In genomic region chr11:55015264-55015663, GRCm38 (mm10) we compare ENCODE assay signal across 7 mouse cellular contexts. TPM values are rescaled to one million over a fixed set of nuclear protein-coding genes. Genes with fewer than 3 reads are reported as not detected.
DNase-seq lines count a peak whose midpoint lies in the region; ATAC-seq and TF ChIP-seq lines count a peak whose summit lies in the region.

No protein-coding gene starts in this region.

- peak overlapping the region; percentile 90 for H3K27ac ChIP-seq in heart, embryonic 15.5 days
- peak overlapping the region; percentile 70 for H3K27ac ChIP-seq in neural tube, embryonic 13.5 days (replicated peaks)
- peak overlapping the region; percentile 67; the same call in 1 of the 2 replicates for H3K27ac ChIP-seq in forebrain, postnatal 0 days (ENCODE audit: low read depth, low read length)

- no peak for TF ChIP-seq CTCF in forebrain, postnatal 0 days (IDR thresholded peaks at IDR 0.05; ENCODE audit: low read depth)

- no peaks in the 10 kb centered on the region for H3K27me3 ChIP-seq in heart, embryonic 15.5 days
- no peaks in the 10 kb centered on the region for H3K27me3 ChIP-seq in neural tube, embryonic 13.5 days
- no peaks in the 10 kb centered on the region for H3K27me3 ChIP-seq in forebrain, postnatal 0 days (ENCODE audit: insufficient read depth, low read length)

- WGBS in heart, embryonic 15.5 days = 36% methylated on average over 3 of the region's 3 CpGs
- 46% methylated on average over 3 of the region's 3 CpGs for WGBS in neural tube, embryonic 13.5 days
- WGBS in forebrain, postnatal 0 days = 29% methylated on average over 3 of the region's 3 CpGs

- intact Hi-C loops in heart, postnatal 14 days (cut with DNase I) = no loop called here

- no peak for ATAC-seq in heart, embryonic 15.5 days (replicated peaks; ENCODE audit: insufficient number of reproducible peaks, insufficient read depth, low FRiP score, low read depth)
- ATAC-seq in neural tube, embryonic 13.5 days (ENCODE audit: low read depth) = peak; percentile 72
- ATAC-seq in forebrain, postnatal 0 days = peak; percentile 59

- no peaks in the 10 kb centered on the region for H3K9me3 ChIP-seq in heart, embryonic 15.5 days (replicated peaks)
- no peaks in the 10 kb centered on the region for H3K9me3 ChIP-seq in neural tube, embryonic 13.5 days
- no peaks in the 10 kb centered on the region for H3K9me3 ChIP-seq in forebrain, postnatal 0 days (ENCODE audit: low read length)

- no peak overlapping the region for H3K4me3 ChIP-seq in heart, embryonic 15.5 days
- H3K4me3 ChIP-seq in neural tube, embryonic 13.5 days = no peak overlapping the region
- no peak overlapping the region for H3K4me3 ChIP-seq in forebrain, postnatal 0 days (ENCODE audit: low read depth, low read length)

- no peak for DNase-seq in heart, postnatal 14 days
- DNase-seq in neural tube, embryonic 10.5 days (ENCODE audit: extremely low spot score, low spot score) = no peak
- peak; percentile 36 for DNase-seq in forebrain, postnatal 0 days
- DNase-seq in testis, postnatal 10 days (ENCODE audit: low spot score) = peak; percentile 65
- DNase-seq in embryo, embryonic 10.5 days (ENCODE audit: low spot score) = no peak

- H3K36me3 ChIP-seq in heart, embryonic 15.5 days = peaks cover 62% of the 10 kb centered on the region
- peaks cover 23% of the 10 kb centered on the region; the same call in 1 of the 2 replicates for H3K36me3 ChIP-seq in neural tube, embryonic 13.5 days
- H3K36me3 ChIP-seq in forebrain, postnatal 0 days (ENCODE audit: insufficient read depth) = peaks cover 30% of the 10 kb centered on the region

- peaks cover 60% of the 10 kb centered on the region for H3K4me1 ChIP-seq in heart, embryonic 15.5 days (replicated peaks)
- H3K4me1 ChIP-seq in neural tube, embryonic 13.5 days (replicated peaks) = peaks cover 42% of the 10 kb centered on the region
- H3K4me1 ChIP-seq in forebrain, postnatal 0 days (ENCODE audit: insufficient read depth) = no peaks in the 10 kb centered on the region

- no peak overlapping the region for H3K9ac ChIP-seq in heart, embryonic 15.5 days
- H3K9ac ChIP-seq in neural tube, embryonic 13.5 days = no peak overlapping the region
- H3K9ac ChIP-seq in forebrain, postnatal 0 days = no peak overlapping the region

- H3K4me2 ChIP-seq in heart, embryonic 15.5 days = no peak overlapping the region
- no peak overlapping the region for H3K4me2 ChIP-seq in neural tube, embryonic 13.5 days
- H3K4me2 ChIP-seq in forebrain, postnatal 0 days (ENCODE audit: low read depth) = no peak overlapping the region

RNA-seq across cellular contexts. Expression of gene Anxa6, which starts 18.0 kb away (rescaled TPM):
- polyA plus RNA-seq in heart, embryonic 15.5 days (2015; fragmentation: Nextera tagmentation; extraction: Ambion mirVana) = 315 and 367 TPM in 2 replicates
- 100 to 1,000 TPM; 252 to 259 TPM for total RNA-seq in heart, postnatal 14 days (2021)
- polyA plus RNA-seq in neural tube, embryonic 13.5 days (2015; fragmentation: Nextera tagmentation; extraction: Ambion mirVana) = 104 and 106 TPM in 2 replicates
- 52.3 and 57.2 TPM in 2 replicates for total RNA-seq in forebrain, postnatal 0 days (2014; rRNA removed)
- polyA plus RNA-seq in forebrain, postnatal 0 days (2015; fragmentation: Nextera tagmentation; extraction: Ambion mirVana) = 40.5 and 50.2 TPM in 2 replicates

RNA-seq across cellular contexts. Expression of gene Tnip1, which starts 52.5 kb away (rescaled TPM):
- polyA plus RNA-seq in heart, embryonic 15.5 days (2015; fragmentation: Nextera tagmentation; extraction: Ambion mirVana) = 20.3 and 24.3 TPM in 2 replicates
- total RNA-seq in heart, postnatal 14 days (2021) = 10 to 100 TPM; 27.7 to 30.4 TPM
- 16.1 and 17.3 TPM in 2 replicates for polyA plus RNA-seq in neural tube, embryonic 13.5 days (2015; fragmentation: Nextera tagmentation; extraction: Ambion mirVana)
- 9.8 and 14.9 TPM in 2 replicates for total RNA-seq in forebrain, postnatal 0 days (2014; rRNA removed)
- polyA plus RNA-seq in forebrain, postnatal 0 days (2015; fragmentation: Nextera tagmentation; extraction: Ambion mirVana) = 13.0 and 16.6 TPM in 2 replicates

Comparison
In these comparisons a context has a peak if more than half of its experiments do, and no peak if none do; other contexts are left out.
1. DNase-seq: peak in forebrain, postnatal 0 days (single experiment) and testis, postnatal 10 days (single experiment); none in heart, postnatal 14 days (0 of 2), neural tube, embryonic 10.5 days (single experiment) and embryo, embryonic 10.5 days (single experiment).
2. Peak in every context shown above with its lines, with median percentiles within 50 percentile points of each other: H3K27ac ChIP-seq.